Mouse (Mus musculus): ENCODE results near the gene Nynrin. TPM values are rescaled to one million over a fixed set of nuclear protein-coding genes. Genes with fewer than 3 reads are reported as not detected.

The Nynrin gene
- total RNA-seq, 2 experiments from 2014 or later: 6.2 to 9.0 TPM

- DNase-seq (ENCODE audit: low spot score in 2 of 2): no peak
These were observed 23.9 kb downstream of the Nynrin start for GRCm38 (mm10) chr14:55877469-55878315.

- DNase-seq (ENCODE audit: low spot score in 2 of 2): no peak
These were observed 24.6 kb downstream of the Nynrin start for GRCm38 (mm10) chr14:55878316-55878940.

- DNase-seq (ENCODE audit: low spot score in 2 of 2): peak; percentile 82 to 84
These were observed 25.8 kb downstream of the Nynrin start for GRCm38 (mm10) chr14:55879623-55880022.

GRCm38 (mm10) chr14:55880982-55881381 is 27.2 kb downstream of the Nynrin start:
- no peak for DNase-seq (ENCODE audit: low spot score in 2 of 2)

GRCm38 (mm10) chr14:55882171-55882641 is 28.4 kb downstream of the Nynrin start:
- DNase-seq (ENCODE audit: low spot score in 2 of 2): no peak

- DNase-seq (ENCODE audit: low spot score in 2 of 2): no peak
These were observed 29.4 kb downstream of the Nynrin start for GRCm38 (mm10) chr14:55883149-55883661.

- no peak for DNase-seq (ENCODE audit: low spot score in 2 of 2)
These were observed 29.9 kb downstream of the Nynrin start for GRCm38 (mm10) chr14:55883663-55884062.

- DNase-seq (ENCODE audit: low spot score in 2 of 2): no peak
These were observed 30.4 kb downstream of the Nynrin start, which contains the start of gene Cbln3 for GRCm38 (mm10) chr14:55884166-55884565. TSS of gene Cbln3 (minus strand) at chr14:55884392.

GRCm38 (mm10) chr14:55884713-55885113 is 30.9 kb downstream of the Nynrin start, which contains the start of gene Khnyn:
TSS of gene Khnyn (plus strand) at chr14:55884947.
- peak; percentile 67 to 83 for DNase-seq (ENCODE audit: low spot score in 2 of 2)

GRCm38 (mm10) chr14:55885114-55885790 is 31.4 kb downstream of the Nynrin start:
- peak in 1 of 2 experiments; percentile 22 for DNase-seq (ENCODE audit: low spot score in 2 of 2)

GRCm38 (mm10) chr14:55885791-55886271 is 32.0 kb downstream of the Nynrin start:
- DNase-seq (ENCODE audit: low spot score in 2 of 2): peak; percentile 18 to 35

GRCm38 (mm10) chr14:55886571-55887382 is 33.0 kb downstream of the Nynrin start:
- DNase-seq (ENCODE audit: low spot score in 2 of 2): no peak

- no peak for DNase-seq (ENCODE audit: low spot score in 2 of 2)
These were observed 43.9 kb downstream of the Nynrin start for GRCm38 (mm10) chr14:55897671-55898070.

- no peak for DNase-seq (ENCODE audit: low spot score in 2 of 2)
These were observed 45.1 kb downstream of the Nynrin start for GRCm38 (mm10) chr14:55898947-55899346.

GRCm38 (mm10) chr14:55899701-55900413 is 46.0 kb downstream of the Nynrin start, which contains the start of gene Sdr39u1:
TSS of gene Sdr39u1 (minus strand) at chr14:55900293.
- DNase-seq (ENCODE audit: low spot score in 2 of 2): peak; percentile 78 to 86

GRCm38 (mm10) chr14:55900414-55900755 is 46.6 kb downstream of the Nynrin start:
- no peak for DNase-seq (ENCODE audit: low spot score in 2 of 2)

- DNase-seq (ENCODE audit: low spot score in 2 of 2): no peak
These were observed 51.7 kb downstream of the Nynrin start for GRCm38 (mm10) chr14:55905518-55905917.

GRCm38 (mm10) chr14:55913406-55913805 is 59.6 kb downstream of the Nynrin start:
- no peak for DNase-seq (ENCODE audit: low spot score in 2 of 2)

GRCm38 (mm10) chr14:55918240-55919082 is 64.7 kb downstream of the Nynrin start:
- peak; percentile 63 to 77 for DNase-seq (ENCODE audit: low spot score in 2 of 2)
